Mouse (Mus musculus): ENCODE results near the gene Gm9195.

GRCm38 (mm10) chr14:72493775-72494174 is 2.1 kb upstream of the Gm9195 start:
- no peak for TF ChIP-seq CTCF (IDR thresholded peaks at IDR 0.05; ENCODE audit: extremely low read depth, insufficient read depth, insufficient read length, insufficient replicate concordance)
- TF ChIP-seq POLR2A (IDR thresholded peaks at IDR 0.05; ENCODE audit: low read depth, low read length): no peak
